ENCODE assay signal across 8 mouse cellular contexts in genomic region chr5:64610562-64611405, GRCm38 (mm10).
DNase-seq lines count a peak whose midpoint lies in the region; ATAC-seq and TF ChIP-seq lines count a peak whose summit lies in the region.

No protein-coding gene starts in this region.

- peak overlapping the region; percentile 37 for H3K9ac ChIP-seq in ES-Bruce4 (ENCODE audit: low read depth, poor library complexity, severe bottlenecking)
- no peak overlapping the region for H3K9ac ChIP-seq in forebrain, embryonic 15.5 days (replicated peaks)
- no peak overlapping the region for H3K9ac ChIP-seq in hindbrain, embryonic 12.5 days
- H3K9ac ChIP-seq in limb, embryonic 14.5 days (ENCODE audit: low read depth, low read length, severe bottlenecking): no peak overlapping the region
- H3K9ac ChIP-seq in midbrain, embryonic 15.5 days: no peak overlapping the region

- TF ChIP-seq EP300 in ES-Bruce4 (IDR thresholded peaks at IDR 0.05; ENCODE audit: insufficient read depth, low read depth, low read length): peak; percentile 95

- peak overlapping the region; percentile 93 for H3K27ac ChIP-seq in ES-Bruce4 (ENCODE audit: insufficient read depth, low read length)
- no peak overlapping the region for H3K27ac ChIP-seq in forebrain, embryonic 15.5 days (replicated peaks)
- peak overlapping the region; percentile 30 for H3K27ac ChIP-seq in hindbrain, embryonic 12.5 days
- no peak overlapping the region for H3K27ac ChIP-seq in limb, embryonic 14.5 days (replicated peaks; ENCODE audit: low read depth, low read length)
- H3K27ac ChIP-seq in midbrain, embryonic 15.5 days: no peak overlapping the region

- peak; percentile 58; the same call in 1 of the 2 replicates for ATAC-seq in forebrain, embryonic 15.5 days (replicated peaks)
- peak; percentile 86 for ATAC-seq in hindbrain, embryonic 12.5 days (ENCODE audit: low FRiP score)
- ATAC-seq in limb, embryonic 14.5 days (ENCODE audit: low FRiP score, low read depth): peak; percentile 72; the same call in 1 of the 2 replicates
- ATAC-seq in midbrain, embryonic 15.5 days (replicated peaks): peak; percentile 77

- H3K4me3 ChIP-seq in ES-Bruce4 (ENCODE audit: low read depth, low read length): no peak overlapping the region
- no peak overlapping the region for H3K4me3 ChIP-seq in forebrain, embryonic 15.5 days
- H3K4me3 ChIP-seq in hindbrain, embryonic 12.5 days: no peak overlapping the region
- H3K4me3 ChIP-seq in limb, embryonic 14.5 days (replicated peaks; ENCODE audit: low read length): no peak overlapping the region
- no peak overlapping the region for H3K4me3 ChIP-seq in midbrain, embryonic 15.5 days

- no peaks in the 10 kb centered on the region for H3K36me3 ChIP-seq in ES-Bruce4 (ENCODE audit: control insufficient read depth, insufficient read depth, low read length, poor library complexity, severe bottlenecking)
- no peaks in the 10 kb centered on the region for H3K36me3 ChIP-seq in forebrain, embryonic 15.5 days
- no peaks in the 10 kb centered on the region for H3K36me3 ChIP-seq in hindbrain, embryonic 12.5 days
- H3K36me3 ChIP-seq in limb, embryonic 14.5 days (ENCODE audit: control insufficient read depth, insufficient read depth, low read length): no peaks in the 10 kb centered on the region
- H3K36me3 ChIP-seq in midbrain, embryonic 15.5 days (replicated peaks): no peaks in the 10 kb centered on the region

- no peak for TF ChIP-seq POLR2A in ES-Bruce4 (IDR thresholded peaks at IDR 0.05; ENCODE audit: insufficient read depth, low read length)
- no peak for TF ChIP-seq POLR2A in limb, embryonic 14.5 days (IDR thresholded peaks at IDR 0.05; ENCODE audit: borderline replicate concordance, extremely low read depth, insufficient read depth, insufficient read length)

- no peak for TF ChIP-seq CTCF in ES-Bruce4 (IDR thresholded peaks at IDR 0.05; ENCODE audit: low read depth, low read length)

- WGBS in forebrain, embryonic 15.5 days: 11% methylated on average over 11 of the region's 13 CpGs
- WGBS in hindbrain, embryonic 12.5 days: 7% methylated on average over 12 of the region's 13 CpGs
- 18% methylated on average over 12 of the region's 13 CpGs for WGBS in limb, embryonic 14.5 days
- 9% methylated on average over 13 of the region's 13 CpGs for WGBS in midbrain, embryonic 15.5 days

- H3K27me3 ChIP-seq in ES-Bruce4 (ENCODE audit: control insufficient read depth, insufficient read depth, low read length, poor library complexity, severe bottlenecking): no peaks in the 10 kb centered on the region
- no peaks in the 10 kb centered on the region for H3K27me3 ChIP-seq in forebrain, embryonic 15.5 days
- H3K27me3 ChIP-seq in hindbrain, embryonic 12.5 days: no peaks in the 10 kb centered on the region
- H3K27me3 ChIP-seq in limb, embryonic 14.5 days (ENCODE audit: control insufficient read depth, insufficient read depth, low read length): no peaks in the 10 kb centered on the region
- no peaks in the 10 kb centered on the region for H3K27me3 ChIP-seq in midbrain, embryonic 15.5 days (replicated peaks)

- H3K4me1 ChIP-seq in ES-Bruce4 (ENCODE audit: control insufficient read depth, insufficient read depth, low read length): peaks cover 3% of the 10 kb centered on the region
- peaks cover 9% of the 10 kb centered on the region for H3K4me1 ChIP-seq in forebrain, embryonic 15.5 days
- peaks cover 14% of the 10 kb centered on the region for H3K4me1 ChIP-seq in hindbrain, embryonic 12.5 days
- H3K4me1 ChIP-seq in limb, embryonic 14.5 days (ENCODE audit: control insufficient read depth, insufficient read depth, low read length): peaks cover 10% of the 10 kb centered on the region
- H3K4me1 ChIP-seq in midbrain, embryonic 15.5 days: peaks cover 9% of the 10 kb centered on the region

- peaks cover 5% of the 10 kb centered on the region for H3K9me3 ChIP-seq in ES-Bruce4 (replicated peaks; ENCODE audit: control insufficient read depth, insufficient read depth, low read length, poor library complexity, severe bottlenecking)
- no peaks in the 10 kb centered on the region for H3K9me3 ChIP-seq in forebrain, embryonic 15.5 days
- no peaks in the 10 kb centered on the region for H3K9me3 ChIP-seq in hindbrain, embryonic 12.5 days (replicated peaks)
- H3K9me3 ChIP-seq in limb, embryonic 14.5 days (ENCODE audit: control insufficient read depth, low read length): no peaks in the 10 kb centered on the region
- H3K9me3 ChIP-seq in midbrain, embryonic 15.5 days: no peaks in the 10 kb centered on the region

- no peak overlapping the region for H3K4me2 ChIP-seq in forebrain, embryonic 15.5 days (replicated peaks)
- H3K4me2 ChIP-seq in hindbrain, embryonic 12.5 days (replicated peaks): peak overlapping the region; percentile 19; the same call in 1 of the 2 replicates
- H3K4me2 ChIP-seq in limb, embryonic 14.5 days (replicated peaks; ENCODE audit: low read depth, low read length, severe bottlenecking): no peak overlapping the region
- H3K4me2 ChIP-seq in midbrain, embryonic 15.5 days: no peak overlapping the region

- DNase-seq in adrenal gland, adult 8-10 months: peak; percentile 64
- DNase-seq in limb, embryonic 14.5 days (ENCODE audit: low spot score): peak; percentile 65
- peak; percentile 27 to 60 for DNase-seq in urinary bladder, postnatal 36 days (ENCODE audit: low spot score in 2 of 2)
- no peak for DNase-seq in frontal cortex, postnatal 36 days (ENCODE audit: low spot score in 2 of 2)

Comparison
In these comparisons a context has a peak if more than half of its experiments do, and no peak if none do; other contexts are left out.
1. H3K27ac ChIP-seq: peak in ES-Bruce4 (single experiment) and hindbrain, embryonic 12.5 days (single experiment); none in forebrain, embryonic 15.5 days (single experiment), limb, embryonic 14.5 days (single experiment) and midbrain, embryonic 15.5 days (single experiment).
2. DNase-seq: peak in adrenal gland, adult 8-10 months (single experiment), limb, embryonic 14.5 days (single experiment) and urinary bladder, postnatal 36 days (2 of 2); none in frontal cortex, postnatal 36 days (0 of 2).
3. Peak in every context shown above with its lines, with median percentiles within 50 percentile points of each other: ATAC-seq.